Mouse (Mus musculus) mouse embryonic stem cell (cell line): ENCODE results near the gene Toporsl.

Experiments
- in situ Hi-C, 2 experiments: fragments of 300-500 bp; cut with MboI; formaldehyde crosslinking; loops; 1 replicate in 1 of 2; 3 replicates in 1 of 2; pipeline ENCODE4 v1.14.3; 2019 to 2020; ENCODE audit warnings: low sequenced_read_pairs in 2 of 2, low pct_unique_long_range_greater_than_20kb in 1 of 2, mixed read lengths in 1 of 2; ENCODE audit not compliant: unreplicated experiment in 1 of 2

The Toporsl gene

DNA sequence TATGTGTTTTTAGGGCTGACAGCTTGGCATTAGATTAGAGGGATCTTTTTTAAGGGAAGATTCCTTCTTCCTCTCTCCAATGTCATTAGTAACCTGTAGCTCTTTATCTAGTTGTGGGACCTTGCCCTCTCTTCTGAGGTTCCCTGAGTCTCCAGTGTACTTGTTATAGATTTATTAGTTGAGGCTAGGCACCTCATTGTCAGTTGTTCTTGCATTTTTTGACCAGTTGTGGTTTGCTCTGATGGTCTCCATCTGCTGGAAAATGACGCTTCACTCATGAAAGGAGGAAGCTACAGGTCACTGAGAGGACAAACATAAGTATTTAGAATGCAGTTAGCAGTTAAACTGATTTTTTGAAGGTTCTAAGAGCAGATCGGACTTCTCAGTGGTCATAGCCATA is at the start of gene Toporsl:
Toporsl (plus strand) TSS at position 348 of the 400 bp plus-strand sequence.
- in situ Hi-C loops = no loop called here

DNA sequence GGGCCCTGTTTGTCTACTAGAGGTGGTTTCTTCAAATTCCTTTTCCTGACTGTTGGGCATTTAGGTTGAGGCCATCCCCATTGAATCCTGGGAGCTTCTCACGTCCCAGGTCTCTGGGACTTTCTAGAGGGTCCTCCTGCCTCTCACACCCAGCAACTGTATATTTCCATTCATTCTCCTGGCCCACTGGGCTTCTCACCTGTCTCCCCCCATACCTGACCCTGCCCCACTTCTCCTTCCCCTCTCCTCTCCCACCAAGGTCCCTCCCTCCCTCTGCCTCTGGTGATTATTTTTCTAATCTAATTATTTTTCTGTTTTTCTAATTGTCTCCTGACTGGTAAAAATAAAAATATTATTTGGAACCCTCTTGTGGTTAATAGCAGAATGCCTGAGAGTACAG is 38.4 kb upstream of the Toporsl start:
- in situ Hi-C loops = no loop called here

DNA sequence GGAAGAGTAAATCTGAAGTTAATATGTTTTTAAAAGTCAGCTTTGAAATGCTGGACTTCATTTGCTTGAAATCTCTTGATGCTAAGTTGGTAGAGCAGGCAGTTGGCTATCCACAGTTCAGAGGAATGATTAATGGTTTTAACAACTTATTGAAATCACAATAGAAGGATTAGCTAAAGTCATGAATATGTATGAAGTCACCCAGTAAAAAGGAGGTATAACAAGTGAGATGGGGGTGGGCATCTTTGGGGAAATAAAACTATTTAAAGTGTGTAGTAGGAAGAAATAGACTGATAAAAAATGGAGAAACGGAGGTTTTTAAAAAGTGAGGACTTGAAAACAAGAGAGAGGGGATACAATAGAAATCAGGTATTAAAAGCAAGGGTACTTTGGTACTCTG is 38.0 kb upstream of the Toporsl start:
- in situ Hi-C loops = no loop called here

DNA sequence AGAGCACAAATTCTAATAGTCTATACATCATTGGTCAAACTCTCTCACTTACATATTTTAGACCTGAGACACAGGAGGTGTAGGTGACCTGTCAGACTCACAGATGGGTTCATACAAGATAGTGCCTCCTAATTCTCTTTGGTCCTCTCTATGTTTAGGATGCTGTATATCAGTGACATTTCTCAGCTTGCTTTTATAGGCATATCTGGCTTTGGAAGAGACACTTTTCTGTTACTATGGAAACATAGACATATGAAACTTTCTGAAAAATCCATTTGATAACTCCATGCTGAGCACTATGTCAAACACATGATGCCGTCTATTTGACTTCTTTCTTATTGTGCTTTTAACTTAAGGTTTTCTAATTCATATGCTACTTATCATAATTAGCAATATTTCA is 32.2 kb upstream of the Toporsl start:
- in situ Hi-C loops = no loop called here

DNA sequence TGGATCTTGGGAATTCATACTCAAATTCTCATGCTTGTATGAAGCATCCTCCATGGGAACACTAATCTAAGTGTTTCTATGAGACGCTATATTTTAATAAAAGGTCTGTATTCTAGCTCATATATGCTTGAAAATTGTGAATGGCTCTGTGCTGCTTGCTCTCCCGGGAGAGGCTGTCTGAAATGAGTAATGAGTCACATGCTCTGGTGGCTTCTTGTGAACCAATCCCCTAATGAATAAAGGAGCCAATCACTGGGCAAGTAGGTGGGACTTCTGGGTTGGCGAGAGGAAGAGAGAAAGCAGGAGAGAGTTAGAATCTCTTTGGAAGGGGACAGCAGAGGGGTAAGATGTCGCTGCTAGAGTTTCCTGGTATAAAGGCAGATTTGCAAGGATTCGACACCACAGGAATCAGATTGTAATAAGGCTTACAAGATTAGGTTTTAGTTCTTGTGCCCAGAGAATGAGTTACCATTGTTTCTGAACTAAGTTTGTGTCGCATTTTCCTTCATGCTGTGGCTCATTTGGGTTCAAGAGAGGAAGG is 9.8 kb upstream of the Toporsl start:
- in situ Hi-C loops = no loop called here

DNA sequence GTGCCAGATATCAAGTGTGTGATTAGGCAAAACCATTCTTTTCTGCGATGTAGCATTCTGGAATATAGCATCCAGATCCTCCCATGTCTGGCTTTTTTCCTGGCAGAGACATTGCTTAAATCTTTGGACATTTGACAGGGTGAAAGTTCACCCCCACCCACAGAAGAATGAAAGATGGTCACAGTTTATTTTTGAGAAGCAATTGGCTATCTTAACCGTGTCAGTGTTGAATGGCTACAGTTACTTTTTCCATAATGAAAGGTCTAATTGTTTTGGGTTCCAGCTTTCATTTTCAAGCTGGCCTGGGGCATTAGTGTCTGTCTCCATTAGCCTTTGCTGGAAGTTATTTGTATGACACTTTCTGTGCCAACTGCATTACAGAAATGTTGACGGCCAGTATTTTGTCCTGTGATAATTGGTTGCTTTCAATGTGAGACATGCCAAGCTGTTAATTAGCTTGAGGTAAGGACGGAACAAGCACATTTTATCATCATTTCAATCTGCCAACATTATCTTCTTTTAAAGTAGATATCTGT is 2.2 kb upstream of the Toporsl start:
- in situ Hi-C loops = no loop called here

DNA sequence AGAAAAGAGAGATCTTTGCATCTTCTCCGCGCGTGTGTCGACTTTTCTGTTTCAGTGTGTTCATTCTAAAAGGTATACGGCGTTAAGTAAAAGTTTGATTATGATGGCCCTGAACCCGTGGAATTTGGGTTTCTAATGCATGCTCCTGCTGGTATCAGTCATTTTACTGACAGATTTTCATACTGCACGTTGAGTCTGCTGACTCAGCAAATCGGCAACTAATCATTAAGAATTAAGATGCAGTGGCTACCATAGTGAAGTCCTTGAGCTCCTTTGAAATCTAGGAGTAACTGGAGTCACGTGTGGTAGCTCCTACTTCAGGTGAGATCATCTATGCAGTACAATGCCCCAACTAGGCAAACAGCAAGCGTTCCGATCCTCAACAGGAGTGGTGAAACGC is 1.4 kb upstream of the Toporsl start:
- in situ Hi-C loops = no loop called here

DNA sequence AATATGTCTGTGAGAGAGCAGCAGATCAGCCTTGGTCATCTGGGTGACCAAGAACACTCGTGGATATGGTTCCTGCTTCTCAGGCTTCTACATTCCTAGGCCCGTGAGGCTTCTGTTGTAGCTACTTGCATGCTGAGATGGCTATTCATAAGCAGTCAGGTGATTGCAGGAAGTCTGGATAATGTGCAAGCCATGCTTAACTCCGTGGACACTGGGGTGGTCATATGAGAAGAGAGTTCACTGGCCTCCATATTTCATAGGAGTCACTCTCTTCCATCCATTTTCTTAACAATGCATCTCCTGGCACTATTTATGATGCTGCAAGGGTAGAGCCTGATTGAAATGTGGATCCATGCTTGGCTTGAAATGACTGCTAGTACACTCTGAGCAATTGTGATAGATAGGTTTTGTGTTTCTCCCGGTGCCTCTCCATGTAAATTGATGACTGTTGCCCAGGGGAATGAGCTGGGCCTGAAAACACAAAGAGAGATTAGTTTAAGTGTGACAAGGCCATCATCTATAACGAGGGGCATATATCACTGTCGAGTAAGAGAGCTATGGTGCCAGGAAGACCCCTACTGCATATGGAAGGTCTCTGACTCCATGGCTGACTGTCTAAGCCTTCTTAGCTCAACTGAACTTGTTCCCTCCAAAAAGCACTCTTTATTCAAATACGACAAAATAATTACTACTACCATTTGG is 2.3 kb downstream of the Toporsl start:
- in situ Hi-C loops = no loop called here

DNA sequence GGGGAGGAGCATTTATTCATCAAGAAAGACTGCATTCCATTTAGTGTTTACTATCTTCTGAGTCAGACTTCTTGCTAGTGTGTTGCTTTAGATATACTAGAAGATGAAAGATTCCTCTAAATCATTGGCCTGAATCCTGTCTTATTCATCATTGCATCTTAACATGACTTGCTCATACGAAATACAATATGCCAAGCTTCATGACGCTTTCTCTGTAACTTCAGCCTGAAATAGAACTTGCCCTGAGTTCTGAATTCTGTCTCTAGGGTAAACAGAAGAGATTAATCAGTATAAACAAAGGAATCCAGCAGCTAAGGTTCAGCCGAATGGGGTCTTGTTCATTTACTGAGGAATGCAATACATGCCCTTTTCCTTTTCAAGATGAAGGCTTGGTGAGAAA is 10.8 kb downstream of the Toporsl start:
- in situ Hi-C loops = no loop called here

DNA sequence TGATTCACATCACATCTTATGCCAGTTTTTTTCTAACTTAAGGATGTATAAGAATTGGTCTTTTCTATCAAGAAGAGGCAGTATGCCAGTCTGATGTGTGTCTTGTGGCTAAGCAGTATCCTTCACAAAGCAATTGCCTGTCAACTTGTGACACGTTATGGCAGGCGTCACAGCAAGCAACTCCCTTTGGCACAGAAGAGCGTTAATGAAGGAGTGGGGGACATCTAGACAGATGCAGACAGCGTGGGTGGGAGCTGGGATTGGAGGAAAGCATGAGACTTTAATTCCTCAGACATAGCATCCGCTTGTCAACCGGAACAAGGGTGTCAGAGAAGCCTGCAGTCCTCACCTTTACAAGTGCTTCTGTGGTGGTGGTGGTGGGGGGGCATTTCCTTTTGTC is 38.9 kb downstream of the Toporsl start:
- in situ Hi-C loops = no loop called here

DNA sequence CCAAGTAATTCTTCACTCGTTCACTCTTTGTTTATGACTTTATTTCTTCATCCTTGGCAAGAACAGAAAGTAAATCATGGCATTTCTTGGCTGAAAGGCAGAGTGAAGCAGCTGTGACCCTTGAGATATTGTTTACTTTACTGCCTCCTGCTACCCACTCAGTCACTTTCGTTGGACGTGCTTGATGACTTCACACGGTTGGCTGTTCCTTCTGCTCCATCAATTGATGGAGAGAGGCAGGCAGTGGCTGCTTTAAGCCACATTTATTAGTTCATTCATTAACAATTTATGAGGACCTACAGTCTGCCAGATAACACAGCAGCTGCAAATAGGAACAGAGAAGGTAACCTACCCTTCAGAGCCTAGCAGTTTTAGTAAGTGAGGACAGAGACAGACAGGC is 51.7 kb downstream of the Toporsl start:
- in situ Hi-C loops = no loop called here

DNA sequence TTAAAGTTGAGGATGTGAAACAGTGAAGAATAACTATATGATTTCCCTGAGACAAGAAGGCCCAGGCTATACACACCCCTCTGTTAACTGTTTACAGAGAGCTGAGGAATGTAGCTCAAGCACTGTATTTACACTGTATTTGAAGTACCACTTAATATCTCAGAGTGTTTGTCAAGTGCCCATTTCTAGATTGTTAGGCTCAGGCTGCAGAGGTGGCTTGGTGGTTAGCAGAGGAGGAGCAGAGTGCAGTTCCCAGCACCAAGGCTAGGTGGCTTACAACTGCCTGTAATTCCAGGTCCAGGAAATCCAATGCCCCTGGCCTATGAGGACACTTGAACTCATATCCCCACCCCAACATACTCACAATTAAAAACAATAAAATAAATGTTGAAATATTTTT is 63.6 kb downstream of the Toporsl start:
- in situ Hi-C loops = loop anchor here in 1 of 2 experiments (10.0 kb wide), 1 partner anchor 135 kb away; no protein-coding TSS in a partner anchor

DNA sequence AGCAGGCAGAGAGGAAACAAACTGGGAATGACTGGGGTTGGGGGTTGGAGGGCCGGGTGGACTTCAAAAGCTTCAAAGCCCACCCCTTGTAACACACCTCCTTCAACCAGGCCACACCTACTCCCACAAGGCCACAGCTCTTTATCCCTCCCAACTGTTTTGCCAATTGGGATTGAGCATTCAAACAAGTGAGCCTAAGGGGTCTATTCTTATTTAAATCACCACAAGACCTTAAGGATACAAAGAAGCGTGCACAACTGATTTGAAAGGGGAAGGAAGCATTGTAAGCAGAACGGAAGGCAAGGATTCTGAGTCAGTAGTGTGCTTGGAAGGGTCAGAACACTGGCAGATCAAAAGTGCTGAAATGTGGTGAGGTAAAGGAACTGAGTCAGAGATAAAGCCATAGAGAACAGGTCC is 64.6 kb downstream of the Toporsl start:
- in situ Hi-C loops = no loop called here

DNA sequence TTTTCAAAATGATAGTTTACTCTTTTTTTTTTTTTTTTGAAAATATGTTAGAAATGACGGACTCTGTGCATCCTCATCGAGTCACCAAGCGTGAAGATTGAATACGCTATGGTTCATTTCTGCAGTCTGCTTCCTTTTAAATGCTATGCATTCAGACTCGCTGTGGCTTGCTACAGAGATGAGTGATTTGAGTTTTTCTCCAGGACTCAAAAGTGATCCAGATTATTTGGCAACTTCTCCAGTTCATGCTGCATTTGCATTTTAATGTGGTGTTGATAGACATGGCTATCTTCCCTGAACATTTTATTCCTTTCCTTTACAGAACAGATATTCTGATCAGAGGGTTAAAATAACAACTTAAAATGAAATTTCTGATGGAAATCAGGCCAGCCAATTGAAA is 65.2 kb downstream of the Toporsl start:
- in situ Hi-C loops = no loop called here
